Mouse (Mus musculus) embryonic facial prominence, embryonic 12.5 days (tissue): ENCODE data around the gene Nlrp6. TPM values are rescaled to one million over a fixed set of nuclear protein-coding genes. Genes with fewer than 3 reads are reported as not detected.
A peak's percentile ranks its signal among the peaks of the same experiment; 100 is the strongest.

ENCODE experiments used
- ATAC-seq: fragments of 200-750 bp; cut with Nextera tagmentation; 2 replicates; pipeline ENCODE4 v1.8.0; 2017; ENCODE audit not compliant: insufficient number of reproducible peaks, insufficient read depth, low FRiP score, low TSS enrichment
- H3K27ac ChIP-seq: fragments of 300-500 bp; sonication (generic); 2 replicates; pipeline ENCODE4 v1.5.1; 2016; ENCODE audit warnings: mild to moderate bottlenecking
- H3K27me3 ChIP-seq: fragments of 300-500 bp; sonication (generic); 2 replicates; pipeline ENCODE4 v1.6.1; 2016; ENCODE audit warnings: mild to moderate bottlenecking, moderate library complexity
- H3K36me3 ChIP-seq: fragments of 300-500 bp; sonication (generic); 2 replicates; pipeline ENCODE4 v1.6.1; 2016; ENCODE audit warnings: mild to moderate bottlenecking
- H3K4me1 ChIP-seq: fragments of 300-500 bp; sonication (generic); 2 replicates; pipeline ENCODE4 v1.6.1; 2016
- H3K4me2 ChIP-seq: fragments of 300-500 bp; sonication (generic); replicated peaks from 2 replicates; pipeline ENCODE4 v1.6.1; 2016; ENCODE audit warnings: mild to moderate bottlenecking, moderate library complexity
- H3K4me3 ChIP-seq: fragments of 300-500 bp; sonication (generic); 2 replicates; pipeline ENCODE4 v1.5.1; 2016; ENCODE audit warnings: mild to moderate bottlenecking
- H3K9ac ChIP-seq: fragments of 300-500 bp; sonication (generic); 2 replicates; pipeline ENCODE4 v1.6.1; 2016; ENCODE audit warnings: mild to moderate bottlenecking, moderate library complexity
- H3K9me3 ChIP-seq: fragments of 300-500 bp; sonication (generic); 2 replicates; pipeline ENCODE4 v1.6.1; 2016; ENCODE audit warnings: mild to moderate bottlenecking, moderate library complexity
- WGBS: fragments of 180-500 bp; shearing (Covaris S2); methylation state at CpG from one replicate; pipeline ENCODE4 v1.1.7; 2016; 5-methylcytosine and 5-hydroxymethylcytosine counted together
- polyA plus RNA-seq: library from polyadenylated mRNA; unstranded; fragments of >200 nt; fragmentation: Nextera tagmentation; extraction: Ambion mirVana; gene quantifications from 2 replicates; pipeline ENCODE4 v1.2.1, GENCODE M21; 2016

Nlrp6 gene
- polyA plus RNA-seq, 1 experiment from 2014 or later, result 0.13 TPM

DNA sequence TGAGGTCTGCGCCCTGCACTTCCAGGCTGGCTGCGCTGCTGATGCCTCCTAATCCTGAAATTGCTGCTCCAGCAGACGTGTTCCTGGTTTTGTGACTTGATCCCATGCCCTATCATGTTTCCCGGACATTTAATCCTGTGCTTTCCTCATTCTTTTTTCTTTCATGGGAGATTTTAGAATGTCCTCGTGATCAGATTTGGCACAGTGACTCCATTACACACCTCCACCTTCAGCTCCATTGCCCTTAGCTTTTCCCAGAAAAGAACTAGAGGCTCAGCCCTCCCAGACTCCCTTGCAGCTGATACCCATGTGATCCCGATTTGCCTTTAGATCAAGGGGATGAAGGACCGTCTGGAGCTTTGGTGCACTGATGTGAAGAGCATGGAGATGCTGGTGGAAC lies 22.8 kb upstream of the Nlrp6 start:
- WGBS, result 77% methylated on average over 7 of the region's 7 CpGs
- Histone ChIP-seq H3K4me1 (peaks cover 4% of the 10 kb centered on the region; the same call in 1 of the 2 replicates), H3K9me3 (no peaks in the 10 kb centered on the region), H3K9ac (no peak overlapping the region), H3K4me2 (no peak overlapping the region), H3K4me3 (no peak overlapping the region), H3K27me3 (no peaks in the 10 kb centered on the region), H3K27ac (no peak overlapping the region), H3K36me3 (peaks cover 68% of the 10 kb centered on the region)
- ATAC-seq, result no peak

DNA sequence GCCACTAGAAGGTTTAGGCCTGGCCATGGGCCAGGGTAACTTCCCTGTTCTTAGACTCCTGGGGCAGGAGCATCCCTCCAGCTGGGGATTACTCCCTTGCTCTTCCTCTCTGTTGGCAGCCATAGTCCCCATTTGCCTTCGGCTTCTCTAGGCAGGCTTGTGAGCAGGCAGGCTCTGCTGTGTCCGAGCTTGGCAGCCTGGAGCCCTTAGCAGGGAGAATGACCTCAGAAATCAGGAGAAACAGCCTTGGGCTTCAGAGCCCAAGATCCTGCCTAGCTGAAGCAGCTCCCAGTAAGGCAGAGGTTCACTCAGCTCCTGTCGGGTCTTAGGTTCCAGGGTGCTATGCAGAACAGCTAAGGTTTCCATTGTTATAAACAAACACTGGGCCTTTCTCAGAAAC lies 21.6 kb upstream of the Nlrp6 start:
- Histone ChIP-seq H3K4me3 (no peak overlapping the region), H3K4me1 (peaks cover 4% of the 10 kb centered on the region; the same call in 1 of the 2 replicates), H3K9ac (no peak overlapping the region), H3K27ac (no peak overlapping the region), H3K4me2 (no peak overlapping the region), H3K36me3 (peaks cover 56% of the 10 kb centered on the region), H3K27me3 (no peaks in the 10 kb centered on the region), H3K9me3 (no peaks in the 10 kb centered on the region)
- WGBS, result 71% methylated on average over 3 of the region's 3 CpGs
- no peak for ATAC-seq

DNA sequence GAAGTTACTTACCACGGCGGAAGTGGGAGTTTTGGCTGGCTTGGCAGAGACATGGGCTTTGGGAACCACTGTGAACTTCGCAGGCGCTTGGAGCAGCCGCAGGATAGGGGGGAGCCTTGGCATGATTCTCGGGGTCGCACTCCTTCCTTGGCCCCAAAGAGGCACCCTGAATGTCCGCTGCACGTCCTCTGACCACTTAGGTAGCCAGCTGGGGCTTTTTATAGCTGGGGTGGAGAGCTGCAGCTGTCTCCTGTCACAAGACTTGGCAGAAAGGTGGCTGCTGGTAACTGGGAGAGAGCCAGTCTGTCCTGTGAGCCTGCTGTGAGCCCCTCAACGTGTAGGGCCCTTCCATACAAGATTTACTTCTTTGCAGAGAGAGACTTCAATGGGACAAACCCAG lies 20.5 kb upstream of the Nlrp6 start, which contains the start of gene Cox8b:
Gene Cox8b (minus strand): TSS at position 227 of the 400 bp plus-strand sequence.
- WGBS, result 80% methylated on average over 10 of the region's 10 CpGs
- Histone ChIP-seq H3K9me3 (no peaks in the 10 kb centered on the region), H3K9ac (no peak within 1 kb of the TSS), H3K4me1 (peaks cover 4% of the 10 kb centered on the region; the same call in 1 of the 2 replicates), H3K4me2 (no peak within 1 kb of the TSS), H3K36me3 (peaks cover 48% of the 10 kb centered on the region), H3K4me3 (no peak within 1 kb of the TSS), H3K27me3 (no peaks in the 10 kb centered on the region), H3K27ac (no peak within 1 kb of the TSS)
- ATAC-seq, result no peak

DNA sequence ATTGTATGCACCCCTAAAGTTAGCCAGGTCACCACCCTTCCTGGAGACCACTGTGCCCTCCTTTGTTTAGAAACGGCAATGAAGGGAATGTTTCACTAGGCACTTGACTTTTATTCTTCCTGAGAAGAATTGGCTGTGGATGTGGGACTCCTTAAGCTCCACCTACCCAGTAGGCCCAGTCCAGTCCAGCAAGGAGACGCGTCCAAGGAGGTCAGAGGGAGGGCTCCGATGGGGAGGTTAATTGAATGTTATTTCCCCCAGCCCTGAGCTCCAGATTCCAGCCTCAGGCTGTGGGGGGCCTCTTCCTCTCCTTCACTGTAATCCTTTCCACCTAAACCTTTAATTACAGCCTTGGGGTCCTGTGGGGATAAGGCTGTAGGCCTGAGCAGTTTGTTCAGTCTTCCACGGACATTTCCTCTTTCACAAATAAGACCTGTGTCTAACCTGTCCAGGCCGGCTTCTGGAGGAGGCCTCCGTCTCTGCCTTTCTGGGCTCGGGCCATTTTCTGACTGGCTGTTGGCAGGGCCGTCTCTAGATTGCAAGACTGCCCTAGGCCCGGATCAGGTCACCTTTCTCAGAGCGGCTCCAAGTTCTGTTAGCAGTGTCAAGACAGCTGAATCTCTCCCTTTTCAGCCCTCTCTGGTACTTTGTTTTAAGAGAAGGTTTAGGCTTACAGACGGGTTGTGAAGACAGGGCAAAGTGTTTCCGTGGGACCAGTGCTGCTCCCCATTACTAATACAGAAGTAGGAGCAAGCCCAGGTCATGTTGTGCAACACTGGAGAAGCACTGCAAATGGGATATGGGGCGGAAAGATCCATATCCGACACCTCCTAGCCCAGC lies 18.4 kb upstream of the Nlrp6 start:
- no peak for ATAC-seq
- no peak overlapping the region for H3K4me2 ChIP-seq
- H3K36me3 ChIP-seq, result peaks cover 29% of the 10 kb centered on the region
- H3K27me3 ChIP-seq, result no peaks in the 10 kb centered on the region
- no peak overlapping the region for H3K27ac ChIP-seq
- H3K9me3 ChIP-seq, result no peaks in the 10 kb centered on the region
- 52% methylated on average over 15 of the region's 15 CpGs for WGBS
- H3K4me3 ChIP-seq, result no peak overlapping the region
- H3K9ac ChIP-seq, result 0 out of 2 replicates have a peak overlapping the region, but pooled peaks have one; percentile 2
- peaks cover 4% of the 10 kb centered on the region; the same call in 1 of the 2 replicates for H3K4me1 ChIP-seq

DNA sequence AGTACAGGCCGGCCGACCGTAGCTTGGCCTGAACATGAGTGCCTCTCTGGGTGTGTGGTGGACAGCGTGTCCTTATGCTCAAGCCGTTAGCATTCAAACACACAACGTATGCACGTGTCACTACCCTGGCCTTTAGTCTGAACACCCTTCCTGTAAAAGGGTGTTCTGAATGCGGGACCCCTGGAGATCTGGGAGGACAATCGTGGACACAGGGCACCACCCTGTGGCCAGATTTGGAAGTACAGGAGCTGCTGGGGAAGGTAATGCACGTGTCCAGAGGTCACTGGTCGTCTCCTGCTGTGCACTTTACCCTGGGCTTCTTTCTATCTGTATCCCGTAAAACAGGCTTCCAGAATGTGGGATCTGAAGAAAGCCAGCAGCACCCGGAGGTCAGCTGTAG lies 17.5 kb upstream of the Nlrp6 start:
- ATAC-seq, result no peak

DNA sequence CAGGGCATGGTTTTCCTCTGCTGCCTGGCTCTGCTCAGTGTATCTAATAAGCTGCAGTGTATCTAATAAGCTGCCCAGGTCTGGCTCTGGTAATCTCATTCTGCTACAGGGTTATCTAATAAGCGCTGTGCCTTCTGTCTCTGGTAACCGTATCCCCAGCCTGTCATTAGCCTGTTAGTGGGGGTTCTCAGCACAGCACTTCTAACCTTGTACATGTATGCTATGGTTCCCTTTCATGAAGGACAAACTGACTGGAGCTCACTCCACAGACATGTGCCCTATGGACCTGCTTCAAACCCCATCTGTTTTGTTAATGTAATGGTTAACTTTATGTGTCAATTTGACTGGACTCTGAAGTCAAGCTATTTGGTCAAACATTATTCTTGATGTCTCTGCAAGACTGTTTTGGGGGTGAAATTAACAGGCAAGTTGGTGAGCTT lies 15.0 kb upstream of the Nlrp6 start:
- Histone ChIP-seq H3K4me3 (no peak overlapping the region), H3K36me3 (peaks cover 2% of the 10 kb centered on the region; the same call in 1 of the 2 replicates), H3K9ac (no peak overlapping the region), H3K4me2 (no peak overlapping the region), H3K27ac (no peak overlapping the region), H3K27me3 (no peaks in the 10 kb centered on the region), H3K4me1 (peaks cover 4% of the 10 kb centered on the region), H3K9me3 (no peaks in the 10 kb centered on the region)
- ATAC-seq, result no peak
- 71% methylated on average over 2 of the region's 2 CpGs for WGBS

More for the DNA sequence above, 17.5 kb upstream of the Nlrp6 start:
- H3K4me3 ChIP-seq, result no peak overlapping the region
- no peaks in the 10 kb centered on the region for H3K27me3 ChIP-seq
- H3K27ac ChIP-seq, result no peak overlapping the region
- H3K36me3 ChIP-seq, result peaks cover 20% of the 10 kb centered on the region
- no peak overlapping the region for H3K9ac ChIP-seq
- no peak overlapping the region for H3K4me2 ChIP-seq
- H3K4me1 ChIP-seq, result peaks cover 4% of the 10 kb centered on the region
- WGBS, result 22% methylated on average over 13 of the region's 13 CpGs
- H3K9me3 ChIP-seq, result no peaks in the 10 kb centered on the region

DNA sequence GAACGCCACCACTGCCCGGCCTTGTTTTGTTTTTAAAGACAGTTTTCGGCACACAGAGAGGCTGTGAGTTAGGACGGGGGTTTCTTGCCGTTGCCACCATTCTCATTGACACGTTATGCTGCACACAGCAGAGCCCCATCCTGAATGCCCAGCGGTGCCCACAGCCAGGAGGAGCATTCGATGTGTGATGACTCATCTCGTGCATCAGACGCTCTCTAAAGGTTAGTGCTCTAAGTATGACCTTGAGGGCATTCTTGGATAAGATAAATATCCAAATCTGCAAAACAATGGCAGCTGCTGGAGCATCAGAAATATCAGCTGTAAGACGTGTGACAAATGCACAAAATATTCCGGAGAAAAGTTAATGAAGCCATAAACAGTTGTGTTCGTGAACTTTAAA lies 13.6 kb upstream of the Nlrp6 start:
- 81% methylated on average over 13 of the region's 13 CpGs for WGBS
- H3K9ac ChIP-seq, result no peak overlapping the region
- ATAC-seq, result no peak
- no peaks in the 10 kb centered on the region for H3K27me3 ChIP-seq
- H3K4me3 ChIP-seq, result no peak overlapping the region
- no peaks in the 10 kb centered on the region for H3K9me3 ChIP-seq
- H3K4me1 ChIP-seq, result no peaks in the 10 kb centered on the region; the same call in 1 of the 2 replicates
- H3K27ac ChIP-seq, result no peak overlapping the region
- H3K4me2 ChIP-seq, result no peak overlapping the region
- H3K36me3 ChIP-seq, result no peaks in the 10 kb centered on the region

DNA sequence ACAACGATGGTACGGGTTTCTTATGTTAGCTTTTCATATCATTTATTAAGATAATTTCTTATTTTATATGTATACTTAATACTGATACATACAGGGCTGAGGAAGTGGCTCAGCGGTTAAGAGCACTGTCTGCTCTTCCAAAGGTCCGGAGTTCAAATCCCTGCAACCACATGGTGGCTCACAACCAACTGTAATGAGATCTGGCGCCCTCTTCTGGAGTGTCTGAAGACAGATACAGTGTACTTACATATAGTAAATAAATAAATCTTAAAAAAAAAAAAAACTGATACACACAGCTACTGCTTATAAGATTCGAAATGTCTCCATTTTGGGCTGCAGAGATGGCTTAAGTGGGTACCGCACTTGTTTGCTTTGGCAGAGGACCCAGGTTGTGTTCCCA lies 13.0 kb upstream of the Nlrp6 start:
- H3K9ac ChIP-seq, result no peak overlapping the region
- no peaks in the 10 kb centered on the region for H3K27me3 ChIP-seq
- 85% methylated on average over 7 of the region's 7 CpGs for WGBS
- H3K4me3 ChIP-seq, result no peak overlapping the region
- no peak overlapping the region for H3K4me2 ChIP-seq
- H3K36me3 ChIP-seq, result no peaks in the 10 kb centered on the region
- no peaks in the 10 kb centered on the region for H3K9me3 ChIP-seq
- ATAC-seq, result no peak
- no peak overlapping the region for H3K27ac ChIP-seq
- H3K4me1 ChIP-seq, result no peaks in the 10 kb centered on the region; the same call in 1 of the 2 replicates

DNA sequence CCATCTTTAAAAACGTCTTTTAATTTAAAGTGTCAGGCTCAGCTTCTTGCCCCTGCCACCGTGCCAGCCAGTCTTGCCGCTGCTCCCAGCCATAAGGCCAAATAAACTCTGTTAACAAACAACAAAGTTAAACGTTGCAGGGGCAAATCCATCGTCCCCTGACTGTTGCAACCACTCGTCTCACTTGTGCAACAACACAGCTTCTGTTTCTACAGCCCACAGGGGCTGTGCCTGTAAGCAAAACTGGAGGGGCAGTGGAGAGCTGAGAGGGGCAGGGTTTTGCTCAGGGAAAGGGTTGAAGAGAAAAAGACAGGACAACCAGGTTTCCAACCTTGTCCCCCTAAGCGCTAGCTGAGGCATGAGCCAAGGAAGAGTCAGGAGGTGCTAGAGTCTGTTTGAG lies 12.5 kb upstream of the Nlrp6 start:
- 44% methylated on average over 7 of the region's 7 CpGs for WGBS
- peak overlapping the region; percentile 41; the same call in 1 of the 2 replicates for H3K4me3 ChIP-seq

DNA sequence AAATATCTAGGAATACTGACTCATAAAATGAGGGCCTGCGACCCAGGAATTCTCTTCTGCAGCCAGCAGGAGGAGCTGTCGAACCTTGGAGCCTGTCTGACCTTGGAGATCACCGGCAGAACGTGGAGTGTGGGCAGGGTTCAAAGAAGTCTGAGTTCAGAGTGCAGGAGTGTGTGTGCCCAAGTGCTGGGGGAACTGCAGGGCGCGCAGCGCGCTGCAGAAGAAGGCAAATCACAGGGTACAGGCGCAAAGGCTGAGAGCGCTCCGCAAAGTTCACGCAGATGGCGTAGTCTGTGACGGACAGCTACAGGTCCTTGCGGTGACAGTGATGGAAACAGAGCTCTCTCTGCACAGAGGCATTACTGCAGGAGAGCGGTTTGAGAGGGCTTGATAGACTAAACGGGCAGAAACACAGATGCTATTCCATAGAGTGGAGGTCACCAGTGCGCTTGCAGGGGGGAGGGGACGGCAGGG lies 12.0 kb upstream of the Nlrp6 start:
- Histone ChIP-seq H3K27me3 (no peaks in the 10 kb centered on the region), H3K9me3 (no peaks in the 10 kb centered on the region), H3K4me1 (no peaks in the 10 kb centered on the region; the same call in 1 of the 2 replicates), H3K36me3 (no peaks in the 10 kb centered on the region), H3K27ac (no peak overlapping the region), H3K4me2 (peak overlapping the region; percentile 71), H3K9ac (peak overlapping the region; percentile 37; the same call in 1 of the 2 replicates), H3K4me3 (peak overlapping the region; percentile 41)
- WGBS, result under 1% methylated on average over 19 of the region's 19 CpGs
- ATAC-seq, result 0 out of 2 replicates have a peak, but pooled peaks have one; percentile 54

More for the DNA sequence above, 12.5 kb upstream of the Nlrp6 start:
- peak overlapping the region; percentile 71 for H3K4me2 ChIP-seq
- ATAC-seq, result no peak
- H3K27me3 ChIP-seq, result no peaks in the 10 kb centered on the region
- H3K4me1 ChIP-seq, result no peaks in the 10 kb centered on the region; the same call in 1 of the 2 replicates
- H3K9ac ChIP-seq, result no peak overlapping the region
- no peaks in the 10 kb centered on the region for H3K9me3 ChIP-seq
- no peak overlapping the region for H3K27ac ChIP-seq
- H3K36me3 ChIP-seq, result no peaks in the 10 kb centered on the region

DNA sequence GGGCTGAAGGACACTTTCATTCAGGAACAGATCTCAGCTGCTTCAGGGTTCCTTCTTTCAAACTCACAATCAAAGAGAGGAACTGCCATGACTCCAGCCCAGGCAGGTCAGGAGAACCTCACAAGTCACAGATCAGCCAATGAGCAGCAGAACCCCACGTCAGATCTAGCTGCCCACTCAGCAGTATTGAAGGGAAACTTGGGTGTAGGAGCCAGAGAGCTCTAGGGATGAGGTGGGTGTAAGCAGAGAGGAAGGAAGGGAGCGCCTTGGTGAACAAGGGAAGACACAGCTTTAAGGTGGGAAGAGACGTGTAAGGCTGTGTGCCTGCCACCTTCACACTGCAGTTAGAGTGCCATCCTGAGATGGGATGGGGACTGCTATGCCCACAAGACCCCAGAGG lies 8.4 kb upstream of the Nlrp6 start:
- no peaks in the 10 kb centered on the region for H3K36me3 ChIP-seq
- no peaks in the 10 kb centered on the region for H3K27me3 ChIP-seq
- no peaks in the 10 kb centered on the region; the same call in 1 of the 2 replicates for H3K4me1 ChIP-seq
- no peak overlapping the region for H3K9ac ChIP-seq
- no peak overlapping the region for H3K4me2 ChIP-seq
- H3K4me3 ChIP-seq, result no peak overlapping the region
- 65% methylated on average over 3 of the region's 3 CpGs for WGBS
- H3K27ac ChIP-seq, result no peak overlapping the region
- no peak for ATAC-seq
- H3K9me3 ChIP-seq, result no peaks in the 10 kb centered on the region
